Mouse (Mus musculus): ENCODE results near the gene Prss36. TPM values are rescaled to one million over a fixed set of nuclear protein-coding genes. Genes with fewer than 3 reads are reported as not detected.

Prss36 gene
- polyA plus RNA-seq, 1 experiment from 2014 or later = 9.7 TPM

GRCm38 (mm10) chr7:127935748-127936159 is 10.8 kb downstream of the Prss36 start:
- peak overlapping the region; percentile 67 for H3K4me3 ChIP-seq (ENCODE audit: low read depth, low read length)
- H3K36me3 ChIP-seq (ENCODE audit: control insufficient read depth, insufficient read depth, low read length) = no peaks in the 10 kb centered on the region
- H3K27me3 ChIP-seq (ENCODE audit: control insufficient read depth, insufficient read depth, low read length) = no peaks in the 10 kb centered on the region
- H3K27ac ChIP-seq (replicated peaks) = peak overlapping the region; percentile 89
- peak overlapping the region; percentile 98 for H3K4me2 ChIP-seq (replicated peaks; ENCODE audit: low read depth)
- peaks cover 5% of the 10 kb centered on the region for H3K4me1 ChIP-seq (replicated peaks; ENCODE audit: control insufficient read depth, insufficient read depth)
- TF ChIP-seq CTCF (IDR thresholded peaks at IDR 0.05; ENCODE audit: low read depth) (no peak), EP300 (optimal IDR thresholded peaks at IDR 0.05) (no peak)
- peak; percentile 22 for ATAC-seq (ENCODE audit: low FRiP score, low TSS enrichment)
- DNase-seq (ENCODE audit: low spot score) = no peak
- WGBS = under 1% methylated on average over 38 of the region's 38 CpGs
- H3K9me3 ChIP-seq (ENCODE audit: control insufficient read depth, low read length) = no peaks in the 10 kb centered on the region
- H3K9ac ChIP-seq (ENCODE audit: low read length) = peak overlapping the region; percentile 80

GRCm38 (mm10) chr7:127935028-127935722 is 11.3 kb downstream of the Prss36 start:
- peak; percentile 94 for DNase-seq (ENCODE audit: low spot score)
- Histone ChIP-seq H3K4me3 (ENCODE audit: low read depth, low read length) (peak overlapping the region; percentile 67), H3K27ac (replicated peaks) (peak overlapping the region; percentile 89), H3K4me2 (replicated peaks; ENCODE audit: low read depth) (peak overlapping the region; percentile 98), H3K27me3 (ENCODE audit: control insufficient read depth, insufficient read depth, low read length) (no peaks in the 10 kb centered on the region), H3K4me1 (replicated peaks; ENCODE audit: control insufficient read depth, insufficient read depth) (peaks cover 5% of the 10 kb centered on the region), H3K9me3 (ENCODE audit: control insufficient read depth, low read length) (no peaks in the 10 kb centered on the region), H3K36me3 (ENCODE audit: control insufficient read depth, insufficient read depth, low read length) (no peaks in the 10 kb centered on the region), H3K9ac (ENCODE audit: low read length) (peak overlapping the region; percentile 80)
- WGBS = 5% methylated on average over 32 of the region's 32 CpGs
- ATAC-seq (ENCODE audit: low FRiP score, low TSS enrichment) = peak; percentile 87
- TF ChIP-seq CTCF (IDR thresholded peaks at IDR 0.05; ENCODE audit: low read depth) = peak; percentile 99
- TF ChIP-seq EP300 (optimal IDR thresholded peaks at IDR 0.05) = no peak

GRCm38 (mm10) chr7:127934075-127934474 is 12.4 kb downstream of the Prss36 start:
- Histone ChIP-seq H3K27ac (replicated peaks) (no peak overlapping the region), H3K9me3 (ENCODE audit: control insufficient read depth, low read length) (no peaks in the 10 kb centered on the region), H3K4me3 (ENCODE audit: low read depth, low read length) (no peak overlapping the region), H3K4me1 (replicated peaks; ENCODE audit: control insufficient read depth, insufficient read depth) (peaks cover 5% of the 10 kb centered on the region), H3K9ac (ENCODE audit: low read length) (no peak overlapping the region), H3K4me2 (replicated peaks; ENCODE audit: low read depth) (no peak overlapping the region), H3K27me3 (ENCODE audit: control insufficient read depth, insufficient read depth, low read length) (no peaks in the 10 kb centered on the region), H3K36me3 (ENCODE audit: control insufficient read depth, insufficient read depth, low read length) (no peaks in the 10 kb centered on the region)
- no peak for DNase-seq (ENCODE audit: low spot score)
- no peak for TF ChIP-seq EP300 (optimal IDR thresholded peaks at IDR 0.05)
- WGBS = 74% methylated on average over 5 of the region's 5 CpGs
- no peak for ATAC-seq (ENCODE audit: low FRiP score, low TSS enrichment)

- Histone ChIP-seq H3K9me3 (ENCODE audit: control insufficient read depth, low read length) (no peaks in the 10 kb centered on the region), H3K4me1 (replicated peaks; ENCODE audit: control insufficient read depth, insufficient read depth) (peaks cover 5% of the 10 kb centered on the region), H3K9ac (ENCODE audit: low read length) (no peak overlapping the region), H3K4me2 (replicated peaks; ENCODE audit: low read depth) (no peak overlapping the region; the same call in 1 of the 2 replicates), H3K4me3 (ENCODE audit: low read depth, low read length) (no peak overlapping the region), H3K27me3 (ENCODE audit: control insufficient read depth, insufficient read depth, low read length) (no peaks in the 10 kb centered on the region), H3K36me3 (ENCODE audit: control insufficient read depth, insufficient read depth, low read length) (no peaks in the 10 kb centered on the region), H3K27ac (replicated peaks) (peak overlapping the region; percentile 95)
- 24% methylated on average over 13 of the region's 13 CpGs for WGBS
- peak; percentile 81 for DNase-seq (ENCODE audit: low spot score)
- no peak for TF ChIP-seq EP300 (optimal IDR thresholded peaks at IDR 0.05)
- peak; percentile 37; the same call in 1 of the 2 replicates for TF ChIP-seq CTCF (IDR thresholded peaks at IDR 0.05; ENCODE audit: low read depth)
- ATAC-seq (ENCODE audit: low FRiP score, low TSS enrichment) = peak; percentile 19; the same call in 1 of the 2 replicates
Measured at GRCm38 (mm10) chr7:127932273-127933031, 14.1 kb downstream of the Prss36 start.

GRCm38 (mm10) chr7:127931351-127932135 is 15.0 kb downstream of the Prss36 start:
- Histone ChIP-seq H3K4me3 (ENCODE audit: low read depth, low read length) (no peak overlapping the region), H3K27ac (replicated peaks) (peak overlapping the region; percentile 95), H3K4me1 (replicated peaks; ENCODE audit: control insufficient read depth, insufficient read depth) (peaks cover 5% of the 10 kb centered on the region), H3K9me3 (ENCODE audit: control insufficient read depth, low read length) (no peaks in the 10 kb centered on the region), H3K9ac (ENCODE audit: low read length) (peak overlapping the region; percentile 23), H3K36me3 (ENCODE audit: control insufficient read depth, insufficient read depth, low read length) (no peaks in the 10 kb centered on the region), H3K4me2 (replicated peaks; ENCODE audit: low read depth) (peak overlapping the region; percentile 8), H3K27me3 (ENCODE audit: control insufficient read depth, insufficient read depth, low read length) (no peaks in the 10 kb centered on the region)
- peak; percentile 87 for DNase-seq (ENCODE audit: low spot score)
- peak; percentile 50 for ATAC-seq (ENCODE audit: low FRiP score, low TSS enrichment)
- WGBS = 22% methylated on average over 13 of the region's 13 CpGs
- no peak for TF ChIP-seq CTCF (IDR thresholded peaks at IDR 0.05; ENCODE audit: low read depth)
- no peak for TF ChIP-seq EP300 (optimal IDR thresholded peaks at IDR 0.05)

Data from stomach, postnatal 0 days (tissue).